Mouse (Mus musculus) hindbrain, embryonic 16.5 days (tissue): ENCODE measurements around the gene Akap7. TPM values are rescaled to one million over a fixed set of nuclear protein-coding genes. Genes with fewer than 3 reads are reported as not detected.
"Not testable (repeated sequence)": the region's sequence is repeated elsewhere in the genome, so short reads cannot be mapped to it uniquely, and the experiment has no call there.

Source experiments
- ATAC-seq: fragments of 200-750 bp; cut with Nextera tagmentation; 2 replicates; pipeline ENCODE4 v1.8.0; 2017; ENCODE audit warnings: moderate TSS enrichment, moderate library complexity
- H3K27ac ChIP-seq: fragments of 300-500 bp; sonication (generic); 2 replicates; pipeline ENCODE4 v1.5.1; 2014; ENCODE audit warnings: low read depth, mild to moderate bottlenecking, control low read depth, low read length, moderate library complexity
- H3K27me3 ChIP-seq: fragments of 300-500 bp; sonication (generic); replicated peaks from 2 replicates; pipeline ENCODE4 v1.6.1; 2014; ENCODE audit warnings: low read length; ENCODE audit not compliant: control insufficient read depth, insufficient read depth
- H3K36me3 ChIP-seq: fragments of 300-500 bp; sonication (generic); 2 replicates; pipeline ENCODE4 v1.6.1; 2014; ENCODE audit warnings: mild to moderate bottlenecking, low read length, moderate library complexity, mixed read lengths; ENCODE audit not compliant: control insufficient read depth, insufficient read depth
- H3K4me1 ChIP-seq: fragments of 300-500 bp; sonication (generic); 2 replicates; pipeline ENCODE4 v1.6.1; 2014; ENCODE audit warnings: low read depth, low read length; ENCODE audit not compliant: control insufficient read depth, insufficient read depth
- H3K4me2 ChIP-seq: fragments of 300-500 bp; sonication (generic); 2 replicates; pipeline ENCODE4 v1.6.1; 2014; ENCODE audit warnings: mild to moderate bottlenecking, low read length, control low read depth, moderate library complexity
- H3K4me3 ChIP-seq: fragments of 300-500 bp; sonication (generic); 2 replicates; pipeline ENCODE4 v1.5.1; 2014; ENCODE audit warnings: mild to moderate bottlenecking, low read length, control low read depth, moderate library complexity
- H3K9ac ChIP-seq: fragments of 300-500 bp; sonication (generic); 2 replicates; pipeline ENCODE4 v1.6.1; 2014; ENCODE audit warnings: low read depth, mild to moderate bottlenecking, control low read depth, low read length, moderate library complexity
- H3K9me3 ChIP-seq: fragments of 300-500 bp; sonication (generic); 2 replicates; pipeline ENCODE4 v1.6.1; 2014; ENCODE audit warnings: mild to moderate bottlenecking, low read length, moderate library complexity; ENCODE audit not compliant: control insufficient read depth
- WGBS: fragments of 180-500 bp; shearing (Covaris S2); extraction: QIAGEN DNeasy Blood & Tissue Kit; methylation state at CpG from one replicate; pipeline ENCODE4 v1.1.7; 2014; 5-methylcytosine and 5-hydroxymethylcytosine counted together
- polyA plus RNA-seq: library from polyadenylated mRNA; unstranded; fragments of >200 nt; fragmentation: Nextera tagmentation; extraction: Ambion mirVana; gene quantifications from 2 replicates; pipeline ENCODE4 v1.2.1, GENCODE M21; 2015

Akap7 gene
- polyA plus RNA-seq, 1 experiment from 2014 or later = 78.8 TPM

DNA sequence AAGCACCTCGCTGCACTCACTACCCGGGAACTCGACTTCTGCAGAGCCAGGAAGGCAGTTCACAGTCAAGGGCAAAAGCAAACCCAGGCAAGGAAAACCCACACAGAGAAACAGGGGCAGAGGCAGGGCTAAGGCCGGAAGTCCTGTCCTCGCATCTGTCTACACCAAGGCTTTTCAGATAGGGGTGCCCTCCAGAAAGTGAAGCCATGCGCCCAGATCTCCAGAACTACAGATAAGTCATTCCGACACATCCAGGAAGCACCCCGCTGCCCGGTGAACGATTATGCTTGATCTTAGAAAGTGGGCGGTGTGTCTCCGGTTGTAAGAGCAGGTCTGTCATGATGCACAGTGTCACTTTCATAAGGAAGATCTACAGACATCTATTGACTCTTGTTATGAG is 109.1 kb downstream of the Akap7 start:
- Histone ChIP-seq H3K27me3 (no peaks in the 10 kb centered on the region), H3K4me2 (peak overlapping the region; percentile 77), H3K36me3 (no peaks in the 10 kb centered on the region), H3K9me3 (no peaks in the 10 kb centered on the region), H3K4me3 (peak overlapping the region; percentile 52), H3K27ac (no peak overlapping the region; the same call in 1 of the 2 replicates), H3K9ac (peak overlapping the region; percentile 77), H3K4me1 (peaks cover 8% of the 10 kb centered on the region)
- 74% methylated on average over 12 of the region's 12 CpGs for WGBS
- ATAC-seq = no peak

DNA sequence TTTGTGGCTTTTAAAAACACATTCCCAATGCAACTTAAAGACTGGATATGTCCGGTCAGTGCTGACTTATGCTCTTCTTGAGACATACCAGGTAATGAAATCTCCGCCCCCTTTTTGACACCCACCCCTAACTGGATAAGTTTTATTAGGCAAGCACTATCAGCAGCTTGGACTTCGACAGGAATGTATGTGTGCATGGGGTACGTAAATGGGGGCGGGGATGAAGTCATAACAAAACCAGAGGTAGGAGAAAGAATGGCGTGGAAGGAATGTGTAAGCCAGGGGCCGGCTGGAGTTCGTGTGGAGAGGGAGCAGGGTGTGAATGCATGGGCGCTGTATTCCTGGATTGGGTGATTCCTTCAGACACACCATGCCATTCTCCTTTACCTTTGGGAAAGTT is 109.6 kb downstream of the Akap7 start:
- Histone ChIP-seq H3K9me3 (no peaks in the 10 kb centered on the region), H3K4me1 (peaks cover 8% of the 10 kb centered on the region), H3K9ac (no peak overlapping the region), H3K27me3 (no peaks in the 10 kb centered on the region), H3K36me3 (no peaks in the 10 kb centered on the region), H3K27ac (peak overlapping the region; percentile 26; the same call in 1 of the 2 replicates), H3K4me2 (peak overlapping the region; percentile 77), H3K4me3 (peak overlapping the region; percentile 52)
- ATAC-seq = no peak
- WGBS = 82% methylated on average over 9 of the region's 9 CpGs

DNA sequence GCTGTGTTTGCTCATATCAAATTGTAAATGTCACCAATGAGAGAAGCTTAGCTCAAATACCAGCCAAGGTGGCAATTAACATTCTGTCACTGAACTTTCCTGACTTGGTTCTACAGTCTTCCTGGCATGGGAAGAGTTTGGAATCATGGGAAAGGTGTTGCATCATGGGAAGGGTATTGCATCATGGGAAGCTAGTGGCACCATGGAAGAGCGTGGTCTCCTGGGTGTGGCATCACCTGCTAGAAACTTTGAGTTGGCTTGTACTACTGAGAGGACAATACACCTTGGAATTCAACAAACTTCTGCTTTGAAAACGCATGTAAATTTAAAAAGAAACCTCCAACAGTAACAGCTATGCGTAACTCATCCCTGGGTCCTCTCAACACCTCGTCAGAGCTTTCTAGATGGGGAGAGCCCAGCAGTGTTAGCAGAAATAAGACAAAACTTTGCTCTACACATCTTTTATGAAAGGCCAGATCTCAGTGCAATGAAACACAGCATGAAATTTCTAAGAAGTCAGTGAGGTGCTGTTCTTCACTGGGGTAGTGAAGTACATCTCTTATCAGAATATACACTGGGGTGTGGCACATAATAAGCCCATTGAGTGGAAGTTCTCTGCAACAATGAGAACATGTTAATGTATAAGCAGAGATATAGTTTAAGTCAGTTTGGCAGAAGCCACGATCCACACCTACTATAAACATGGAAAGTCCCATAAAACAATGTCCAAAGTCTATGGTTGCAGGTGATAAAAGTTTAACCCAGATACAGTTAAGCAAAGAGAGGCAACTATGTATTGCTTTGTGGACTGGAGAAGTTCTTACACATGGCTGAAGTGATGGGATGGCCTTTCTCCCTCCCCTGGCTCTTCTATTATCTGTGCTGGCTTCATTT is 115.2 kb downstream of the Akap7 start:
- no peak overlapping the region for H3K27ac ChIP-seq
- H3K36me3 ChIP-seq = no peaks in the 10 kb centered on the region
- no peaks in the 10 kb centered on the region for H3K4me1 ChIP-seq
- no peak overlapping the region for H3K9ac ChIP-seq
- H3K4me2 ChIP-seq = no peak overlapping the region
- H3K9me3 ChIP-seq = no peaks in the 10 kb centered on the region
- WGBS = 83% methylated on average over 5 of the region's 5 CpGs
- H3K27me3 ChIP-seq = no peaks in the 10 kb centered on the region
- ATAC-seq = no peak
- H3K4me3 ChIP-seq = no peak overlapping the region

DNA sequence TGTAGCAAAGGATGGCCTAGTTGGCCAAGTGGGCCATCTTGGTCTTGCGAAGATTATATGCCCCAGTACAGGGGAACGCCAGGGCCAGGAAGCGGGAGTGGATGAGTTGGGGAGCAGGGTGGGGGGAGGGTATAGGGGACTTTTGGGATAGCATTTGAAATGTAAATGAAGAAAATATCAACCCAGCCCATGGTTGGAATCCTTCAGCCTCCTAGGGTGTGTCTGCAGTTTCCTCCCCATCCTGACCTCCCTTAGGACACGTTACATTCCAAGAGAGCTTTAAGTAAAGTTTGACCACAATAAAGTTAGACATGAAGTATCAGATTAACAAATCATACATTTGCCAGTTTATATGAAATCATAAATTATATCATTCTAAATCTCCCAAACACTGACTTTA is 116.5 kb downstream of the Akap7 start:
- 91% methylated on average over 4 of the region's 4 CpGs for WGBS

DNA sequence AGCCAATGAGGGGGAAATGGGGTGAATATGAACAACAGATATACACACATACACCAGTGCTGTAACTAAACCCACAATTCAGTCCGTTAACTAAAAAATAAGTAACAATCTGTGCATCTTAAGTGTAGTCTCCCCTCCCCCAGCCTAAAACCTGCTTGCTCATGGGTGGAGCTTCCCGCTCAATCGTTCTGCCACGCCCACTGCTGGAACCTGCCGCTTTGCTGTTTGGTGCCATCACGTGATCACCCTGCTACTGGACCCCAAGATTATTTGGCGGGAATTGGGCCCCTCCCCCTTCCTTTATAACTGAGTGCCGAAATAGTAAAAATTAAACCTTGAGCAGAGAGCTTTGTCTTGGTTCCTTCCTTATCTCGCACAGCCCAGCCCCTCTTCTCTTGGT is 121.4 kb downstream of the Akap7 start:
- not testable (repeated sequence) for ATAC-seq, H3K27ac ChIP-seq, H3K4me2 ChIP-seq, H3K9ac ChIP-seq, H3K4me3 ChIP-seq, H3K27me3 ChIP-seq, H3K36me3 ChIP-seq, H3K4me1 ChIP-seq, H3K9me3 ChIP-seq
- 65% methylated on average over 8 of the region's 9 CpGs for WGBS

More for the DNA sequence above, 116.5 kb downstream of the Akap7 start:
- Histone ChIP-seq H3K9me3 (no peaks in the 10 kb centered on the region), H3K27ac (no peak overlapping the region), H3K27me3 (no peaks in the 10 kb centered on the region), H3K36me3 (no peaks in the 10 kb centered on the region), H3K4me2 (no peak overlapping the region), H3K4me1 (no peaks in the 10 kb centered on the region), H3K9ac (no peak overlapping the region), H3K4me3 (no peak overlapping the region)
- ATAC-seq = no peak

DNA sequence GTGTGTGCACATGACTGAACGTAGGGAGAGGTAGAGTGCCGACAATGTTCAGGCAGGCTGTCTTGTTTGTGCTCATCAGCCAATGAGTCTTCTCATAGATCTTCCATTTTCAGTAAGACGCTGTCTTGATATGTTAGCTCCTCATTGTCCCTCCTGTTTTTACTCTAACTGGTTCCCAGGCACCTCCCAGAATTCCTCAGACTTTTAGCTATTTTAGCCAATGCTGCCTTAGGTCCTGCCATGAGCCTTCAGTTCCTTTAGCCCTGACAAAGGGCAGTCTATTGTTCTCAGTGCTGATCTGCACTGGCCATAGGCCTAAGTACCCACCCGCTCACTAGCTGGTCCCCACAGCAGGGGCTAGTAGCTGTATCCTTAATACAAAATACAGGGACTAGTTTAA is 122.0 kb downstream of the Akap7 start:
- H3K4me1 ChIP-seq = no peaks in the 10 kb centered on the region
- H3K27me3 ChIP-seq = no peaks in the 10 kb centered on the region
- H3K27ac ChIP-seq = no peak overlapping the region
- no peak for ATAC-seq
- no peak overlapping the region for H3K9ac ChIP-seq
- H3K9me3 ChIP-seq = no peaks in the 10 kb centered on the region
- no peak overlapping the region for H3K4me2 ChIP-seq
- H3K36me3 ChIP-seq = no peaks in the 10 kb centered on the region
- 86% methylated on average over 4 of the region's 4 CpGs for WGBS
- no peak overlapping the region for H3K4me3 ChIP-seq

DNA sequence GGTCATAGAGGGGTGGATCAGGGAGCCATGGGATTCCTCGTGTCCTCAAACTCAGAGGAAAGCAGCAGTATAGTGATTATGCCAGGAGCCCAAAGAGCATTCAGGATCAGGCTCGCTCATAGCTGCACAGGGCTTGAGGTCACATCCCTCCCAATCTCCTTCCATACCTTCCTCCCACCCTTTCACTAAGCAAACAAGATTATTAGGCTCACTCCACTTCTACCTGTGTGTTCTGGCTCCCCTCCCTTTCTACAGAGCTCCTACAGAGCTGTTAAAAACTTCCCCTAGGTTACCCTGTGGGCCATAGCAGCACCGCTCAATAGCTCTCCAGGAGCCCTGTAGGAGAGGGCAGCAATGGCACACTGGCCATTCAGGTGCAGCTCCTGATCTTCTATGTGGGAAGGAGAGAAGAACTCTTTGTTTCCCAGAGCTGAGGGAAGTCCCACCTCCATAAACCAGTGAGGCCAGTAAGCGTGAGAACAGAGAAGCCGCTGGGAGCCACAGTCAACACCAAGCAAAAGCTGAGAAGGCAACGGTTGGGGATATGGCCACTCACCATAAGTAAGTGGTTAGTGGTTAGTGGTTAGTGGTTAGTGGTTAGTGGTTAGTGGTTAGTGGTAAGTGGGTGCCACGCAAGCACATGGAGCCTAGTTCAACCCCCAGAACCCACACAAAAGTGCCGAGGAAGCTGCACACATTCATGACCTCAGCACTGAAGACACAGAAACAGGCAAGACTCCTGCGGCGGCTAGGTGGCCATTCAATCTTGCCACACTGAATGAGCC is 122.7 kb downstream of the Akap7 start:
- H3K9ac ChIP-seq = no peak overlapping the region
- H3K36me3 ChIP-seq = no peaks in the 10 kb centered on the region
- WGBS = 88% methylated on average over 10 of the region's 10 CpGs
- H3K27me3 ChIP-seq = no peaks in the 10 kb centered on the region
- H3K9me3 ChIP-seq = no peaks in the 10 kb centered on the region
- H3K27ac ChIP-seq = no peak overlapping the region
- H3K4me1 ChIP-seq = no peaks in the 10 kb centered on the region
- no peak overlapping the region for H3K4me3 ChIP-seq
- no peak for ATAC-seq
- no peak overlapping the region for H3K4me2 ChIP-seq

DNA sequence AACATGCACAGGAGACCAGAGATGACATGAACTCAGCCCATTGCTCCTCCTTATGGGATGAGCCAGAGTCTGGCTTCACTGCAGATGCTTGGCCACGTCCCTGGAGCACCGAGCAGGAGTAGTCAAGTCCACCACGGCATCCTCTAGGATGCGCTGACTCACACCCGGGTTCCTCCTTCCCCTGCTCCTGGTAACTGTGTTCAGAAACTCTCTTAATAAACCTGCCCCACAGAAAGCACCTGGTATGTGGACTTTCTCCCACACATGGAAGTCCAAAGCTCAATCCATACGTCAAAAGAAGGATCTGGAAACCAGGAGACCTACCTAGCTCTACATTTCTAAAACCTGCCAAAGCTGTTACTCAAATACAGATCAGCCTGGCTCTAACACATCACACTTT is 124.4 kb downstream of the Akap7 start:
- Histone ChIP-seq H3K27me3 (no peaks in the 10 kb centered on the region), H3K4me3 (no peak overlapping the region), H3K36me3 (no peaks in the 10 kb centered on the region), H3K9me3 (no peaks in the 10 kb centered on the region), H3K27ac (no peak overlapping the region), H3K4me2 (no peak overlapping the region), H3K9ac (no peak overlapping the region), H3K4me1 (no peaks in the 10 kb centered on the region)
- 93% methylated on average over 6 of the region's 6 CpGs for WGBS
- no peak for ATAC-seq

DNA sequence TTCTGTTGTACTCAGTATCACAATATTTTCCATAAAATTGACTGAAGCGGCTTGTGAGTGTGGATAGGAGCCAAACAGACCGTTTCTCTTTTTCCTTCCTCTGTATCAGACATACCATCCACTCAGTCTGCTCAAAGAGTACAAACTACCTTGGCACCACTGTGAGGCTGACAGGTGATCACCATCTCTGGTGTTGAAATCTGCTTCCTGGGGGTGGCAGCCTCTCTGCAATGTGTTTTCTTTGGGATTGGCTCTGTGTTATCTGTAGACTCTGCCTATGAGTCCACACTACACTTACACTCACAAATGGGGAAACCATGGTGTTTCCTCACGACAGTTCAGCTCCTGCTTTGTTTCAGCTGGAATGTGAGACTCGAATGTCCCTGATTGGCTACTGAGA is 128.6 kb downstream of the Akap7 start:
- ATAC-seq = no peak
- WGBS = 84% methylated on average over 4 of the region's 4 CpGs

More for the DNA sequence above, 128.6 kb downstream of the Akap7 start:
- Histone ChIP-seq H3K4me1 (no peaks in the 10 kb centered on the region), H3K36me3 (no peaks in the 10 kb centered on the region), H3K27ac (no peak overlapping the region), H3K27me3 (no peaks in the 10 kb centered on the region), H3K4me2 (no peak overlapping the region), H3K9me3 (no peaks in the 10 kb centered on the region), H3K4me3 (no peak overlapping the region), H3K9ac (no peak overlapping the region)
